Mouse (Mus musculus): ENCODE data around the gene Gpc3. TPM values are rescaled to one million over a fixed set of nuclear protein-coding genes. Genes with fewer than 3 reads are reported as not detected.

The Gpc3 gene
- polyA plus RNA-seq, 1 experiment = 3.4 TPM

- H3K27ac ChIP-seq (ENCODE audit: insufficient read depth, low read length) = no peak overlapping the region
- 68% methylated on average over 4 of the region's 4 CpGs for whole genome bisulfite sequencing
- no peaks in the 10 kb centered on the region for H3K4me1 ChIP-seq (ENCODE audit: control insufficient read depth, insufficient read depth, insufficient read length)
- no peak for TF ChIP-seq POLR2A (IDR thresholded peaks at IDR 0.05; ENCODE audit: low read depth, low read length)
- no peak for TF ChIP-seq CTCF (IDR thresholded peaks at IDR 0.05; ENCODE audit: extremely low read depth, insufficient read depth, insufficient read length, insufficient replicate concordance)
- H3K27me3 ChIP-seq (ENCODE audit: control insufficient read depth, insufficient read depth, low read length) = no peaks in the 10 kb centered on the region
- DNase-seq (ENCODE audit: low read depth in 1 of 2, low spot score in 2 of 2) = no peak
- H3K4me3 ChIP-seq (ENCODE audit: extremely low read depth, insufficient read depth, insufficient read length) = no peak overlapping the region
- H3K36me3 ChIP-seq (ENCODE audit: control insufficient read depth, insufficient read depth, low read length) = no peaks in the 10 kb centered on the region
Observed at GRCm38 (mm10) chrX:52245694-52246297, 368.0 kb downstream of the Gpc3 start.

GRCm38 (mm10) chrX:52237470-52237869 is 376.3 kb downstream of the Gpc3 start:
- WGBS = 86% methylated on average over 4 of the region's 4 CpGs
- Histone ChIP-seq H3K36me3 (ENCODE audit: control insufficient read depth, insufficient read depth, low read length) (no peaks in the 10 kb centered on the region), H3K27ac (ENCODE audit: insufficient read depth, low read length) (no peak overlapping the region), H3K27me3 (ENCODE audit: control insufficient read depth, insufficient read depth, low read length) (no peaks in the 10 kb centered on the region), H3K4me1 (ENCODE audit: control insufficient read depth, insufficient read depth, insufficient read length) (no peaks in the 10 kb centered on the region), H3K4me3 (ENCODE audit: extremely low read depth, insufficient read depth, insufficient read length) (no peak overlapping the region)
- TF ChIP-seq CTCF (IDR thresholded peaks at IDR 0.05; ENCODE audit: extremely low read depth, insufficient read depth, insufficient read length, insufficient replicate concordance) (no peak), POLR2A (IDR thresholded peaks at IDR 0.05; ENCODE audit: low read depth, low read length) (no peak)
- DNase-seq (ENCODE audit: low read depth in 1 of 2, low spot score in 2 of 2) = no peak

- Histone ChIP-seq H3K4me1 (ENCODE audit: control insufficient read depth, insufficient read depth, insufficient read length) (no peaks in the 10 kb centered on the region), H3K27me3 (ENCODE audit: control insufficient read depth, insufficient read depth, low read length) (no peaks in the 10 kb centered on the region), H3K36me3 (ENCODE audit: control insufficient read depth, insufficient read depth, low read length) (no peaks in the 10 kb centered on the region), H3K27ac (ENCODE audit: insufficient read depth, low read length) (no peak overlapping the region), H3K4me3 (ENCODE audit: extremely low read depth, insufficient read depth, insufficient read length) (no peak overlapping the region)
- no peak for DNase-seq (ENCODE audit: low read depth in 1 of 2, low spot score in 2 of 2)
- TF ChIP-seq POLR2A (IDR thresholded peaks at IDR 0.05; ENCODE audit: low read depth, low read length) = no peak
- TF ChIP-seq CTCF (IDR thresholded peaks at IDR 0.05; ENCODE audit: extremely low read depth, insufficient read depth, insufficient read length, insufficient replicate concordance) = no peak
- 70% methylated on average over 7 of the region's 7 CpGs for WGBS
Observed at GRCm38 (mm10) chrX:52231984-52232383, 381.8 kb downstream of the Gpc3 start.

GRCm38 (mm10) chrX:52230711-52231110 is 383.0 kb downstream of the Gpc3 start:
- Histone ChIP-seq H3K4me1 (ENCODE audit: control insufficient read depth, insufficient read depth, insufficient read length) (no peaks in the 10 kb centered on the region), H3K27me3 (ENCODE audit: control insufficient read depth, insufficient read depth, low read length) (no peaks in the 10 kb centered on the region), H3K4me3 (ENCODE audit: extremely low read depth, insufficient read depth, insufficient read length) (no peak overlapping the region), H3K36me3 (ENCODE audit: control insufficient read depth, insufficient read depth, low read length) (no peaks in the 10 kb centered on the region), H3K27ac (ENCODE audit: insufficient read depth, low read length) (no peak overlapping the region)
- TF ChIP-seq POLR2A (IDR thresholded peaks at IDR 0.05; ENCODE audit: low read depth, low read length) = no peak
- TF ChIP-seq CTCF (IDR thresholded peaks at IDR 0.05; ENCODE audit: extremely low read depth, insufficient read depth, insufficient read length, insufficient replicate concordance) = no peak
- WGBS = 81% methylated on average over 4 of the region's 4 CpGs
- DNase-seq (ENCODE audit: low read depth in 1 of 2, low spot score in 2 of 2) = no peak

Other genes starting within 250 kb of the Gpc3 start
- not detected in 2 replicates for gene Ccdc160, start 177.2 kb upstream of the Gpc3 start, polyA plus RNA-seq (2012; rRNA removed)

Data from spleen, adult 2 months (tissue).